Mouse (Mus musculus): ENCODE measurements around the gene Zfp280b. TPM values are rescaled to one million over a fixed set of nuclear protein-coding genes. Genes with fewer than 3 reads are reported as not detected.
"Not testable (repeated sequence)": the region's sequence is repeated elsewhere in the genome, so short reads cannot be mapped to it uniquely, and the experiment has no call there.

Zfp280b gene
- polyA plus RNA-seq, 1 experiment from 2014 or later = 11.3 TPM

- not testable (repeated sequence) for H3K9ac ChIP-seq (ENCODE audit: low read depth, low read length); H3K27me3 ChIP-seq (ENCODE audit: control insufficient read depth, insufficient read depth, low read depth, low read length); H3K9me3 ChIP-seq (replicated peaks; ENCODE audit: control insufficient read depth, low read length); ATAC-seq (ENCODE audit: low read depth); H3K4me1 ChIP-seq (ENCODE audit: control insufficient read depth, low read depth, low read length); H3K4me2 ChIP-seq (ENCODE audit: low read depth, low read length); H3K27ac ChIP-seq (ENCODE audit: low read length); H3K36me3 ChIP-seq (ENCODE audit: control insufficient read depth, insufficient read depth); H3K4me3 ChIP-seq (ENCODE audit: low read depth, low read length)
- WGBS (ENCODE audit: insufficient replicate concordance) = 77% methylated on average over 2 of the region's 2 CpGs
Observed at GRCm38 (mm10) chr10:76077008-76077407, 44.6 kb downstream of the Zfp280b start.

Small RNA genes lying within 50 kb of the gene (microRNA-seq; reads per million reads assigned to microRNA genes)
- not detected for gene Mir6409

Other genes with a start within 250 kb of the Zfp280b start
- 181 and 217 TPM in 2 replicates for gene Gstt1, start 234.1 kb upstream of the Zfp280b start, polyA plus RNA-seq (2015; fragmentation: Nextera tagmentation; extraction: Ambion mirVana)
- gene Gstt4, start 210.1 kb upstream of the Zfp280b start, polyA plus RNA-seq (2015; fragmentation: Nextera tagmentation; extraction: Ambion mirVana) = not detected in 2 replicates
- gene Gstt2, start 195.2 kb upstream of the Zfp280b start, polyA plus RNA-seq (2015; fragmentation: Nextera tagmentation; extraction: Ambion mirVana) = 54.3 and 56.7 TPM in 2 replicates
- 906 and 964 TPM in 2 replicates for gene Mif, start 172.4 kb upstream of the Zfp280b start, polyA plus RNA-seq (2015; fragmentation: Nextera tagmentation; extraction: Ambion mirVana)
- gene Derl3, start 139.2 kb upstream of the Zfp280b start, polyA plus RNA-seq (2015; fragmentation: Nextera tagmentation; extraction: Ambion mirVana) = 0.50 and 0.85 TPM in 2 replicates
- gene Smarcb1, start 111.0 kb upstream of the Zfp280b start, polyA plus RNA-seq (2015; fragmentation: Nextera tagmentation; extraction: Ambion mirVana) = 55.9 and 56.8 TPM in 2 replicates
- gene Chchd10, start 99.5 kb upstream of the Zfp280b start, polyA plus RNA-seq (2015; fragmentation: Nextera tagmentation; extraction: Ambion mirVana) = 125 and 137 TPM in 2 replicates
- gene Mmp11, start 96.2 kb upstream of the Zfp280b start, polyA plus RNA-seq (2015; fragmentation: Nextera tagmentation; extraction: Ambion mirVana) = 2.1 and 2.7 TPM in 2 replicates
- gene Gm867, start 92.0 kb upstream of the Zfp280b start, polyA plus RNA-seq (2015; fragmentation: Nextera tagmentation; extraction: Ambion mirVana) = 24.3 and 26.4 TPM in 2 replicates
- gene Vpreb3, start 89.6 kb upstream of the Zfp280b start, polyA plus RNA-seq (2015; fragmentation: Nextera tagmentation; extraction: Ambion mirVana) = 15.0 and 17.5 TPM in 2 replicates
- 0.06 and 0.14 TPM in 2 replicates for gene Gm5134, start 78.1 kb upstream of the Zfp280b start, polyA plus RNA-seq (2015; fragmentation: Nextera tagmentation; extraction: Ambion mirVana)
- gene Slc5a4b, start 78.3 kb downstream of the Zfp280b start, polyA plus RNA-seq (2015; fragmentation: Nextera tagmentation; extraction: Ambion mirVana) = 0.11 and 0.18 TPM in 2 replicates
- gene Slc5a4a, start 114.8 kb downstream of the Zfp280b start, polyA plus RNA-seq (2015; fragmentation: Nextera tagmentation; extraction: Ambion mirVana) = not detected in 2 replicates
- gene Prmt2, start 205.2 kb downstream of the Zfp280b start, polyA plus RNA-seq (2015; fragmentation: Nextera tagmentation; extraction: Ambion mirVana) = 4.9 and 5.6 TPM in 2 replicates
- 0.09 and 0.12 TPM in 2 replicates for gene S100b, start 221.2 kb downstream of the Zfp280b start, polyA plus RNA-seq (2015; fragmentation: Nextera tagmentation; extraction: Ambion mirVana)

Measured in liver, embryonic 16.5 days (tissue).